Mouse (Mus musculus): ENCODE data around the gene Gpr62. TPM values are rescaled to one million over a fixed set of nuclear protein-coding genes. Genes with fewer than 3 reads are reported as not detected.

Gpr62 gene
- total and polyA plus RNA-seq, 3 experiments: 0.04 to 0.11 TPM; not detected in 1

DNA sequence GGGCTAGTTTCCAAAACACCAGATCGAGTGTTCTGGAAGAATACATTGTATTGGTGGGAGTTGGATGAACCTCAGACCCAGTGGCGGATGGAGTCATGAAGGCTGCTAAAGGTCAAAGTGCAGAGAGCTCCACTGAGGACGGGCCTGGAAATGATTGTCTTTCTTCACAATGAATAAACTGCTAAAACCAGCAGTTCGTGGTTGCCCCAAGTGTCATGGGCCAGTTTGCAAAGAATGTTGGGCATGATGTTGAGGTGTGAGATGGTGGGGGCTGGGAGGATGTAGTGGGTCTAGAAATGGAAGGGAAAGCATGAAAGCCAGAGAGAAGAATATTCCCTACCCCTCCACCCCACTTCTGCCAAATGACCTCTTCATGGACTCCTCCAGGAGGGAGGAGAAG lies 20.9 kb downstream of the Gpr62 start:
- H3K27me3 ChIP-seq (replicated peaks): no peaks in the 10 kb centered on the region
- no peak overlapping the region for H3K9ac ChIP-seq (ENCODE audit: insufficient read depth, low read depth)
- no peak overlapping the region for H3K4me2 ChIP-seq (ENCODE audit: insufficient read depth, low read depth, poor library complexity, severe bottlenecking)
- TF ChIP-seq MXI1 (IDR thresholded peaks at IDR 0.05; ENCODE audit: low read depth, low read length) (no peak), CHD1 (IDR thresholded peaks at IDR 0.05; ENCODE audit: low read depth, low read length) (no peak), USF2 (conservative IDR thresholded peaks at IDR 0.05; ENCODE audit: low read depth, low read length) (no peak), MEF2A (IDR thresholded peaks at IDR 0.05; ENCODE audit: borderline replicate concordance, low read depth, low read length) (no peak)
- H3K9me3 ChIP-seq (replicated peaks; ENCODE audit: low read length): no peaks in the 10 kb centered on the region
- no peak for DNase-seq (ENCODE audit: extremely low read depth)
- H3K36me3 ChIP-seq (replicated peaks in 1 of 2; ENCODE audit: control insufficient read depth in 1 of 2, insufficient read depth in 1 of 2, low read length in 1 of 2): peaks cover 0 to 32% of the 10 kb centered on the region in 2 experiments
- no peak overlapping the region for H3K4me3 ChIP-seq (replicated peaks in 1 of 3; ENCODE audit: low read depth in 2 of 3, low read length in 2 of 3, poor library complexity in 1 of 3)
- peaks cover 2 to 23% of the 10 kb centered on the region in 2 experiments for H3K4me1 ChIP-seq (ENCODE audit: control insufficient read depth in 1 of 2, insufficient read depth in 2 of 2)
- no peak overlapping the region for H3K27ac ChIP-seq (ENCODE audit: insufficient read depth, low read depth)
- no peaks in the 10 kb centered on the region for H3K79me2 ChIP-seq (replicated peaks; ENCODE audit: control insufficient read depth, extremely low read depth, insufficient read depth, poor library complexity, severe bottlenecking)
- in situ Hi-C loops (cut with MboI; ENCODE audit: low pct_ligation_motif_present, low pct_unique_long_range_greater_than_20kb, low sequenced_read_pairs) (no loop called here), dilution Hi-C loops (cut with MboI; ENCODE audit: extremely low pct_ligation_motif_present, extremely low pct_unique_long_range_greater_than_20kb, low sequenced_read_pairs) (no loop called here)

DNA sequence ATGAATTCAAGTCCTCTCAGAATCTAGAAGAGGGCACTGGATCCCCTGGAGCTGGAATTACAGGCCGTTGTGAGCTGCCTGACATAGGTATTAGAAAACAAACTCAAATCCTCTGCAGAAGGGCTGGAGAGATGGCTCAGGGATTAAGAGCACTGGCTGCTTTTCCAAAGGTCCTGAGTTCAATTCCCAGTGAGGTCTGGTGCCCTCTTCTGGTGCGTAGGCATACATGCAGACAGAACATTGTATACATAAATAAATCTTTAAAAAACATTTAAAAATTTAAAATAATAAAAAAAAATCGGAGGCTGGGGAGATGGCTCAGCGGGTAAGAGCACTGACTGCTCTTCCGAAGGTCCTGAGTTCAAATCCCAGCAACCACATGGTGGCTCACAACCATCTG lies 23.1 kb downstream of the Gpr62 start:
- in situ Hi-C loops (cut with MboI; ENCODE audit: low pct_ligation_motif_present, low pct_unique_long_range_greater_than_20kb, low sequenced_read_pairs) (no loop called here), dilution Hi-C loops (cut with MboI; ENCODE audit: extremely low pct_ligation_motif_present, extremely low pct_unique_long_range_greater_than_20kb, low sequenced_read_pairs) (no loop called here)
- TF ChIP-seq MAFK (IDR thresholded peaks at IDR 0.05; ENCODE audit: insufficient replicate concordance, low read length) (no peak), ETS1 (conservative IDR thresholded peaks at IDR 0.05; ENCODE audit: low read depth, low read length) (no peak), ZKSCAN1 (IDR thresholded peaks at IDR 0.05; ENCODE audit: borderline replicate concordance, low read depth, low read length) (no peak), POLR2A (IDR thresholded peaks at IDR 0.05; ENCODE audit: low read depth, low read length) (no peak), NRF1 (IDR thresholded peaks at IDR 0.05; ENCODE audit: low read depth, low read length) (no peak), ZC3H11A (IDR thresholded peaks at IDR 0.05; ENCODE audit: low read depth, low read length) (no peak), USF1 (IDR thresholded peaks at IDR 0.05; ENCODE audit: low read depth, low read length) (no peak), UBTF (IDR thresholded peaks at IDR 0.05; ENCODE audit: low read depth, low read length) (no peak), JUN (IDR thresholded peaks at IDR 0.05; ENCODE audit: insufficient read depth, low read depth, low read length) (no peak), ZNF384 (IDR thresholded peaks at IDR 0.05; ENCODE audit: low read depth, low read length) (no peak), USF2 (conservative IDR thresholded peaks at IDR 0.05; ENCODE audit: low read depth, low read length) (no peak), SMC3 (IDR thresholded peaks at IDR 0.05; ENCODE audit: low read depth, low read length) (0 out of 2 replicates have a peak, but pooled peaks have one; percentile 18), RAD21 (IDR thresholded peaks at IDR 0.05; ENCODE audit: low read depth, low read length) (peak; percentile 19), SIN3A (IDR thresholded peaks at IDR 0.05; ENCODE audit: low read length) (no peak), CTCF (conservative IDR thresholded peaks at IDR 0.05 in 1 of 2, IDR thresholded peaks at IDR 0.05 in 1 of 2; ENCODE audit: low read depth in 2 of 2, low read length in 2 of 2) (peak in 1 of 2 experiments; percentile 52; a peak in 2 of 4 replicates), MXI1 (IDR thresholded peaks at IDR 0.05; ENCODE audit: low read depth, low read length) (no peak), ZMIZ1 (IDR thresholded peaks at IDR 0.05; ENCODE audit: low read depth, low read length) (no peak)
- Histone ChIP-seq H3K4me3 (replicated peaks in 1 of 3; ENCODE audit: low read depth in 2 of 3, low read length in 2 of 3, poor library complexity in 1 of 3) (no peak overlapping the region), H3K36me3 (replicated peaks in 1 of 2; ENCODE audit: control insufficient read depth in 1 of 2, insufficient read depth in 1 of 2, low read length in 1 of 2) (peaks cover 0 to 34% of the 10 kb centered on the region in 2 experiments), H3K27ac (ENCODE audit: insufficient read depth, low read depth) (no peak overlapping the region), H3K4me2 (ENCODE audit: insufficient read depth, low read depth, poor library complexity, severe bottlenecking) (no peak overlapping the region), H3K9ac (ENCODE audit: insufficient read depth, low read depth) (no peak overlapping the region), H3K79me2 (replicated peaks; ENCODE audit: control insufficient read depth, extremely low read depth, insufficient read depth, poor library complexity, severe bottlenecking) (no peaks in the 10 kb centered on the region), H3K9me3 (replicated peaks; ENCODE audit: low read length) (no peaks in the 10 kb centered on the region), H3K27me3 (replicated peaks) (no peaks in the 10 kb centered on the region), H3K4me1 (ENCODE audit: control insufficient read depth in 1 of 2, insufficient read depth in 2 of 2) (peaks cover 0 to 14% of the 10 kb centered on the region in 2 experiments; a peak in 2 of 4 replicates)
- no peak for DNase-seq (ENCODE audit: extremely low read depth)

Measured in CH12.LX (cell line).